Mouse (Mus musculus): ENCODE results near the gene Erf. TPM values are rescaled to one million over a fixed set of nuclear protein-coding genes. Genes with fewer than 3 reads are reported as not detected.
A peak's percentile ranks its signal among the peaks of the same experiment; 100 is the strongest.

Erf gene
- polyA plus RNA-seq, 1 experiment from 2014 or later = 11.0 TPM

DNA sequence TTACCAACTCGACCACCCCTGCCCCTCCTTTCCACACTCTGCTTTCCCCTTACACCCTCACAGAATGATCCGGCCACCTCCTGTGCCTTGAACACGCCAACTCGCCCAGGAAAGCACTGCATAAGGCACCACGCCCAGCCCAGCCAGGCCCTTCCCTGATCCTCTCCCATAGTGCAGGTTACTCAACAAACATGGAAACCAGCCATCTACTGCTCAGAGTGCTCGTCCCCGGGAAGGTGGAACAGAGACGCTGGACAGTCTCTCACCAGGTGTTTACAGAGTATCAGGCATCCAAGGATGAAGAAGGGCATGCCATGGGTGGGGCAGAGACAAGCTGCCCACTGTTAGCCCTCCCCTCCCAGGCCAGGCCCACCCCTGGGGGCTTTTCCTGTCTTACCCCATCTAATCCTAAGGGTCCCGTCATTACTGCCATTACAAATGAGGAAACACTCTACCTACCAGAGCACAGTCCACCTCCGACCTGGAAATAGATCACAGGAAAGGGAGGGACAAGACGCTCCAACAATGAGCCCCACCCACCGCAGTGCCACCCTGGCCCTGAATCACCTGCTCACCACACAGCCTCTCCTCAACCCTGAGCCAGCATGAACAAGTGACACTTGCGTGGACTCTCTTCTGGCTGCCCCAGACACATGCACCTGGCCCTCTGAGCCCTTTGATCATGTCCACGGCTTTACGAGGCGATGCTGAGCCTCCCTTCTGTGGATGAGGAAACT, 44.3 kb downstream of the Erf start:
- H3K27me3 ChIP-seq (ENCODE audit: control insufficient read depth, insufficient read depth, low read length) = no peaks in the 10 kb centered on the region
- H3K4me2 ChIP-seq (ENCODE audit: low read depth, low read length) = no peak overlapping the region
- H3K9ac ChIP-seq (ENCODE audit: low read length) = 0 out of 2 replicates have a peak overlapping the region, but pooled peaks have one; percentile 9
- peaks cover 5% of the 10 kb centered on the region; the same call in 1 of the 2 replicates for H3K36me3 ChIP-seq (ENCODE audit: control insufficient read depth, insufficient read depth, low read length)
- no peak for ATAC-seq (ENCODE audit: insufficient read depth, low FRiP score)
- H3K4me1 ChIP-seq (ENCODE audit: control insufficient read depth, insufficient read depth, low read length) = peaks cover 8% of the 10 kb centered on the region; the same call in 1 of the 2 replicates
- no peaks in the 10 kb centered on the region for H3K9me3 ChIP-seq (replicated peaks; ENCODE audit: control insufficient read depth, low read length)
- no peak overlapping the region for H3K4me3 ChIP-seq (replicated peaks; ENCODE audit: low read length)
- WGBS = 74% methylated on average over 16 of the region's 16 CpGs
- H3K27ac ChIP-seq (ENCODE audit: low read length) = peak overlapping the region; percentile 6; the same call in 1 of the 2 replicates

DNA sequence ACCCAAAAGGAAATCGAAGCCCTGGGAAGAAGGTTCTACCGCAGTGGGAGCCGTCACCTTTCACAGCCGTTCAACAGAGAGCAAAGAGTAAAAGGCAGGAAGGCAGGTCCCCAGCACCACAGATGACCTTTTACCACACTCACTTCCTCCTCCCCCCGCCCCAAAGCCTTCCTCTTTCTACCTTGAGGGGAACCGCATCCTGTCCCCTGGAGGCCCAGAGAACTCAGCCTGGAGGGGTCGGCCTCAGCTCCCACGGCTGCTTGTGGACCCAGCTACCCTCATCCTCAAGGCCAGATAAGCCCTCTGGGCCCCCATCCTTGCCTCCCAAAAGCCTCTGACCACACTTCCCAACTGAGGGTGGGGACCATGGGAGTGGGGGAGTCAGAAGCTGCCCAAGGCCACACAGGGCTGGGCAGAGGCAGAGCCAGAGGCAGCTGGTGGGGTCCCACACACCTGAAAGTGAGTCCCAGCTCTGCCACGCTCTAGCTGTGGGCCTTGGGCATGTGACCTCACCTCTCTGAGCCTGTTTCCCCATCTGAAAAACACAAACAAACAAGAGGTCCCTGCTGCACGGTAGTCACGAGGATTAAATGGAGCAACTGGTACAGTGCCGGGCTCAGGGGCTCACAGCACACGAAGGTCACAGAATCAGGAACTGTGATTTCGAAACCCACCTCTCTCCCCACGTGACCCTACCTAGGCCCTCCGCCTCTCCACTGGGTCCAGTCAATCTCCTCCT, 45.0 kb downstream of the Erf start:
- H3K9ac ChIP-seq (ENCODE audit: low read length) = 0 out of 2 replicates have a peak overlapping the region, but pooled peaks have one; percentile 9
- WGBS = 67% methylated on average over 16 of the region's 16 CpGs
- H3K4me2 ChIP-seq (ENCODE audit: low read depth, low read length) = 0 out of 2 replicates have a peak overlapping the region, but pooled peaks have one; percentile 2

DNA sequence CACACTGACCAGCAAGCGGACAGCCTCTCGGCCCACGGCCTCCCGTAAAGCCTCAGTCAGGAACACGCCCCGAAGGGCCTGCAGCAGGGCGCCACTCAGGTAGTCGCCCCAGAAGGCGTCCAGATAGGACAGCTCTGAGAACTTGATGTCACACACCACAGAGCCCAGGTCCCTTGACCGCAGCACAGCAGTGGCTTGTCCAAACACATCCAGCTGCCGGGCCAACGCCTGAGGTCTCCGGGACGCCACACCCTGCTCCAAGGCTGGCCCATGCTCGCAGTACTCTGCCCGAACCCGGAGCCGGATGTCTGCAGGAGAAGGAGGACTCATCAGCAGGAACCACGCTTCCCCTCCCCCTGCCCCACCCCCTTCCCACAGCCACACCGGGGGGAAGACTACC, 46.9 kb downstream of the Erf start:
- H3K36me3 ChIP-seq (ENCODE audit: control insufficient read depth, insufficient read depth, low read length) = peaks cover 5% of the 10 kb centered on the region; the same call in 1 of the 2 replicates
- H3K27me3 ChIP-seq (ENCODE audit: control insufficient read depth, insufficient read depth, low read length) = no peaks in the 10 kb centered on the region
- H3K27ac ChIP-seq (ENCODE audit: low read length) = no peak overlapping the region
- H3K9me3 ChIP-seq (replicated peaks; ENCODE audit: control insufficient read depth, low read length) = no peaks in the 10 kb centered on the region
- 81% methylated on average over 20 of the region's 20 CpGs for WGBS
- H3K4me1 ChIP-seq (ENCODE audit: control insufficient read depth, insufficient read depth, low read length) = peaks cover 5% of the 10 kb centered on the region; the same call in 1 of the 2 replicates
- H3K4me2 ChIP-seq (ENCODE audit: low read depth, low read length) = no peak overlapping the region
- H3K4me3 ChIP-seq (replicated peaks; ENCODE audit: low read length) = no peak overlapping the region
- H3K9ac ChIP-seq (ENCODE audit: low read length) = no peak overlapping the region
- ATAC-seq (ENCODE audit: insufficient read depth, low FRiP score) = no peak

More for the DNA sequence above, 45.0 kb downstream of the Erf start:
- Histone ChIP-seq H3K9me3 (replicated peaks; ENCODE audit: control insufficient read depth, low read length) (no peaks in the 10 kb centered on the region), H3K4me1 (ENCODE audit: control insufficient read depth, insufficient read depth, low read length) (peaks cover 8% of the 10 kb centered on the region; the same call in 1 of the 2 replicates), H3K36me3 (ENCODE audit: control insufficient read depth, insufficient read depth, low read length) (peaks cover 5% of the 10 kb centered on the region; the same call in 1 of the 2 replicates), H3K27me3 (ENCODE audit: control insufficient read depth, insufficient read depth, low read length) (no peaks in the 10 kb centered on the region), H3K4me3 (replicated peaks; ENCODE audit: low read length) (no peak overlapping the region), H3K27ac (ENCODE audit: low read length) (0 out of 2 replicates have a peak overlapping the region, but pooled peaks have one; percentile 36)
- no peak for ATAC-seq (ENCODE audit: insufficient read depth, low FRiP score)

DNA sequence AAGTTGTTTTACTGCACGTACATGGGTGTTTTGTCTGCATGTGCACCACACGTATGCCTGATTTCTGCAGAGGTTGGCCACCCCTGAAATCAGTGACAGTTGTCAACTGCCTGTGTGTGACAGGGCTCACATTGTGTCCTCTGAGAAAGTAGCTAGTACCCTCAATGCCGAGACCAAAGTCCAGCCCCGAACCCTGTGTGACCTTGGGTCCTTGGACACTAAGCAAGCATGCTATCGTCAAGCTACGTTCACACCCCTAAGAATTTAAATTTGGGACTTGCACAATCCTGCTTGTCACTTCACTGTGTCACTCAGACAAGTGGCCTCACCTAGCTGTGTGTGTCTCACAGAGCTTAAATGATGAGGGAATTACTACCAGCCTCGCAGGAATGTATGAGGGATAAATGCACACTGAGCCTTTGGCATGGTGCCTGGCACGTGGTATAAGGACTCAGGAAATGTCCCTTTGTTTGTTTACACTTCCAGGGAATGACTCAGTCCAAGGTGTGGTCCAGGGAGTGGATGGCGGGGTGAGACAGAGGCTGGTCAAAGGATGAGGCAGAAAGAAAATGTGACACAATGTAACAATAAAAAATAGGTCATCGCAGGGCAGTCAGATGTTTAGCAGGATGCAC, 53.1 kb downstream of the Erf start:
- no peaks in the 10 kb centered on the region for H3K9me3 ChIP-seq (replicated peaks; ENCODE audit: control insufficient read depth, low read length)
- no peak overlapping the region for H3K4me3 ChIP-seq (replicated peaks; ENCODE audit: low read length)
- 0 out of 2 replicates have a peak, but pooled peaks cover under 1% of the 10 kb centered on the region for H3K36me3 ChIP-seq (ENCODE audit: control insufficient read depth, insufficient read depth, low read length)
- peak; percentile 90 for ATAC-seq (ENCODE audit: insufficient read depth, low FRiP score)
- no peak overlapping the region for H3K4me2 ChIP-seq (ENCODE audit: low read depth, low read length)
- no peaks in the 10 kb centered on the region for H3K27me3 ChIP-seq (ENCODE audit: control insufficient read depth, insufficient read depth, low read length)
- WGBS = 43% methylated on average over 10 of the region's 10 CpGs
- H3K27ac ChIP-seq (ENCODE audit: low read length) = no peak overlapping the region
- peaks cover 5% of the 10 kb centered on the region; the same call in 1 of the 2 replicates for H3K4me1 ChIP-seq (ENCODE audit: control insufficient read depth, insufficient read depth, low read length)
- H3K9ac ChIP-seq (ENCODE audit: low read length) = no peak overlapping the region

DNA sequence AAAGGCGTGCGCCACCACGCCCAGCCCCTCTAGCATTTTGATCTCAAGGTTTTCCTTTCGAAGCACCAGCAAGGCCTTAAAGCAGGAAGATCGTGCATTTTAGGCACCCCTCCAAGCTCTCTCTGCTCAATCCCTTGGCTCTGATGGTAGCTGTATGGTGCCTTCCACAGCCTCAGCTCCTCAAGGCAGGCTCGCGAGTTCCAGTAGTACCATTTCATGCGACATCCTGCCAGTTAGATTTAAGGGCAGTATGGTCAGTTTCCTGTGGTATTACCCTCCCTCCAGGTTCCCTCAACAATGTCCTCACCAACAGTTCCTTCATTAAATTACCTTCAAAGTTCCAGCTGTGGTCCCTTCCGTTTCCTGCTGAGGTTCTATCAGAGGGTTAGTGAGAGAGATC, 54.5 kb downstream of the Erf start:
- Histone ChIP-seq H3K36me3 (ENCODE audit: control insufficient read depth, insufficient read depth, low read length) (no peaks in the 10 kb centered on the region), H3K9me3 (replicated peaks; ENCODE audit: control insufficient read depth, low read length) (no peaks in the 10 kb centered on the region), H3K4me2 (ENCODE audit: low read depth, low read length) (no peak overlapping the region), H3K27me3 (ENCODE audit: control insufficient read depth, insufficient read depth, low read length) (no peaks in the 10 kb centered on the region), H3K27ac (ENCODE audit: low read length) (no peak overlapping the region), H3K4me3 (replicated peaks; ENCODE audit: low read length) (no peak overlapping the region), H3K9ac (ENCODE audit: low read length) (no peak overlapping the region), H3K4me1 (ENCODE audit: control insufficient read depth, insufficient read depth, low read length) (peaks cover 5% of the 10 kb centered on the region; the same call in 1 of the 2 replicates)
- 81% methylated on average over 9 of the region's 9 CpGs for WGBS
- ATAC-seq (ENCODE audit: insufficient read depth, low FRiP score) = no peak

DNA sequence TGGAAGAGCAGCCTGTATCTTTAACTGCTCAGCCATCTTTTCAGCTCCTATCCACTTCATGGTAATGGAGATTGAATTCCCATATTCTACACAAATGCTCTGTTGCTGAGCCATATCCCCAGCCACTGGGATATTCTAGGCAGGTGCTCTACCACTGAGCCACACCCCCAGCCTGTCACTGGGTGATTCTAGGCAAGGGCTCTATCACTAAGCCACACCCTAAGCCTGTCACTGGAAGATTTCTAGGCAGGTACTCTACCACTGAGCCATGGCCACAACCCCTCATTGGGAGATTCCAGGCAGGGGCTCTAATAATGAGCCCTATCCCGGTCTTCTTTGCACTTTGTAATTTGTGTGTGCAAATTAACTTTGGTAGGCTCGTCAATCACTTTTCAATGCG, 55.4 kb downstream of the Erf start:
- 74% methylated on average over 3 of the region's 3 CpGs for WGBS
- H3K27ac ChIP-seq (ENCODE audit: low read length) = no peak overlapping the region
- no peaks in the 10 kb centered on the region for H3K9me3 ChIP-seq (replicated peaks; ENCODE audit: control insufficient read depth, low read length)
- H3K9ac ChIP-seq (ENCODE audit: low read length) = no peak overlapping the region
- no peak overlapping the region for H3K4me3 ChIP-seq (replicated peaks; ENCODE audit: low read length)
- no peak; the same call in 1 of the 2 replicates for ATAC-seq (ENCODE audit: insufficient read depth, low FRiP score)
- peaks cover 5% of the 10 kb centered on the region; the same call in 1 of the 2 replicates for H3K4me1 ChIP-seq (ENCODE audit: control insufficient read depth, insufficient read depth, low read length)
- no peaks in the 10 kb centered on the region for H3K27me3 ChIP-seq (ENCODE audit: control insufficient read depth, insufficient read depth, low read length)
- H3K4me2 ChIP-seq (ENCODE audit: low read depth, low read length) = no peak overlapping the region
- H3K36me3 ChIP-seq (ENCODE audit: control insufficient read depth, insufficient read depth, low read length) = no peaks in the 10 kb centered on the region

Small RNA genes lying within 50 kb of the gene (microRNA-seq; reads per million reads assigned to microRNA genes)
- not detected for gene Mir7048

Other genes with a start within 250 kb of the Erf start
- 3.5 and 3.9 TPM in 2 replicates for gene Atp1a3, start 244.8 kb downstream of the Erf start, polyA plus RNA-seq (2015; fragmentation: Nextera tagmentation; extraction: Ambion mirVana)
- gene Grik5, start 178.4 kb downstream of the Erf start, polyA plus RNA-seq (2015; fragmentation: Nextera tagmentation; extraction: Ambion mirVana) = 3.6 and 4.0 TPM in 2 replicates
- gene Zfp574, start 178.2 kb downstream of the Erf start, polyA plus RNA-seq (2015; fragmentation: Nextera tagmentation; extraction: Ambion mirVana) = 23.1 and 25.2 TPM in 2 replicates
- gene Pou2f2, start 71.0 kb downstream of the Erf start, polyA plus RNA-seq (2015; fragmentation: Nextera tagmentation; extraction: Ambion mirVana) = 1.4 TPM in 2 replicates
- gene Dedd2, start 30.1 kb downstream of the Erf start, polyA plus RNA-seq (2015; fragmentation: Nextera tagmentation; extraction: Ambion mirVana) = 9.1 and 9.7 TPM in 2 replicates
- gene Zfp526, start 29.3 kb downstream of the Erf start, polyA plus RNA-seq (2015; fragmentation: Nextera tagmentation; extraction: Ambion mirVana) = 2.5 and 2.9 TPM in 2 replicates
- gene Gsk3a, start 12.9 kb downstream of the Erf start, polyA plus RNA-seq (2015; fragmentation: Nextera tagmentation; extraction: Ambion mirVana) = 5.7 and 6.3 TPM in 2 replicates
- 26.7 and 27.4 TPM in 2 replicates for gene Cic, start 16.9 kb upstream of the Erf start, polyA plus RNA-seq (2015; fragmentation: Nextera tagmentation; extraction: Ambion mirVana)
- 186 and 209 TPM in 2 replicates for gene Pafah1b3, start 47.2 kb upstream of the Erf start, polyA plus RNA-seq (2015; fragmentation: Nextera tagmentation; extraction: Ambion mirVana)
- gene Prr19, start 50.6 kb upstream of the Erf start, polyA plus RNA-seq (2015; fragmentation: Nextera tagmentation; extraction: Ambion mirVana) = 0.49 and 0.57 TPM in 2 replicates
- 0.57 and 0.66 TPM in 2 replicates for gene Tmem145, start 55.3 kb upstream of the Erf start, polyA plus RNA-seq (2015; fragmentation: Nextera tagmentation; extraction: Ambion mirVana)
- gene Megf8, start 66.4 kb upstream of the Erf start, polyA plus RNA-seq (2015; fragmentation: Nextera tagmentation; extraction: Ambion mirVana) = 9.5 and 10.7 TPM in 2 replicates
- gene Cnfn, start 119.0 kb upstream of the Erf start, polyA plus RNA-seq (2015; fragmentation: Nextera tagmentation; extraction: Ambion mirVana) = 1,223 and 2,187 TPM in 2 replicates
- 10.6 and 10.9 TPM in 2 replicates for gene Lipe, start 147.9 kb upstream of the Erf start, polyA plus RNA-seq (2015; fragmentation: Nextera tagmentation; extraction: Ambion mirVana)
- gene Cxcl17, start 162.1 kb upstream of the Erf start, polyA plus RNA-seq (2015; fragmentation: Nextera tagmentation; extraction: Ambion mirVana) = 0.61 and 0.64 TPM in 2 replicates
- gene Ceacam1, start 226.8 kb upstream of the Erf start, polyA plus RNA-seq (2015; fragmentation: Nextera tagmentation; extraction: Ambion mirVana) = 98.3 and 139 TPM in 2 replicates

Measured in stomach, embryonic 16.5 days (tissue).